Mouse (Mus musculus): ENCODE measurements around the gene Trpc7.

- no peak for TF ChIP-seq HCFC1 (IDR thresholded peaks at IDR 0.05; ENCODE audit: borderline replicate concordance, insufficient read depth, low read length)
- TF ChIP-seq MAFK (IDR thresholded peaks at IDR 0.05; ENCODE audit: insufficient read depth, low read depth, low read length) = no peak
- no peak for TF ChIP-seq ZNF384 (IDR thresholded peaks at IDR 0.05; ENCODE audit: low read depth, low read length)
- no peak for TF ChIP-seq ZC3H11A (IDR thresholded peaks at IDR 0.05; ENCODE audit: borderline replicate concordance, low read depth, low read length)
- TF ChIP-seq CHD2 (IDR thresholded peaks at IDR 0.05; ENCODE audit: low read depth, low read length) = no peak
Measured at GRCm38 (mm10) chr13:56749377-56749776, 146.4 kb downstream of the Trpc7 start.

Measured in ES-E14 (cell line).